Mouse (Mus musculus) liver, embryonic 14.5 days (tissue): ENCODE results near the gene Zfp786. TPM values are rescaled to one million over a fixed set of nuclear protein-coding genes. Genes with fewer than 3 reads are reported as not detected.

Experiments
- ATAC-seq: fragments of 200-750 bp; cut with Nextera tagmentation; 2 replicates; pipeline ENCODE4 v1.8.0; 2017; ENCODE audit warnings: moderate number of reproducible peaks, mild to moderate bottlenecking, moderate library complexity; ENCODE audit not compliant: insufficient read depth
- DNase-seq, 3 experiments: peaks; one replicate each; pipeline ENCODE4 v3.0.0-alpha.2; 2012 to 2013; ENCODE audit warnings: low read depth in 3 of 3, low spot score in 3 of 3
- H3K27ac ChIP-seq: fragments of 300-500 bp; sonication (generic); 2 replicates; pipeline ENCODE4 v1.5.1; 2014; ENCODE audit warnings: moderate library complexity, mild to moderate bottlenecking, control low read depth, inconsistent platforms
- H3K27me3 ChIP-seq: fragments of 300-500 bp; sonication (generic); 2 replicates; pipeline ENCODE4 v1.6.1; 2014; ENCODE audit warnings: mild to moderate bottlenecking, low read length, moderate library complexity; ENCODE audit not compliant: control insufficient read depth, insufficient read depth
- H3K36me3 ChIP-seq: fragments of 300-500 bp; sonication (generic); replicated peaks from 2 replicates; pipeline ENCODE4 v1.6.1; 2014; ENCODE audit warnings: low read depth; ENCODE audit not compliant: control insufficient read depth, insufficient read depth
- H3K4me1 ChIP-seq, 2 experiments: fragments of 200-500 bp in 1 of 2; fragments of 300-500 bp in 1 of 2; sonication (generic) in 1 of 2; replicated peaks; 2 replicates each; pipeline ENCODE4 v1.6.1; 2012 to 2014; ENCODE audit warnings: antibody characterized with exemption in 1 of 2, inconsistent platforms in 1 of 2, low read length in 1 of 2; ENCODE audit not compliant: control insufficient read depth in 2 of 2, insufficient read depth in 2 of 2
- H3K4me2 ChIP-seq: fragments of 300-500 bp; sonication (generic); 2 replicates; pipeline ENCODE4 v1.6.1; 2014; ENCODE audit warnings: low read depth, mild to moderate bottlenecking, control low read depth, moderate library complexity
- H3K4me3 ChIP-seq, 2 experiments: fragments of 200-500 bp in 1 of 2; fragments of 300-500 bp in 1 of 2; sonication (generic) in 1 of 2; 2 replicates each; pipeline ENCODE4 v1.5.1; 2012 to 2014; ENCODE audit warnings: low read depth in 2 of 2, low read length in 2 of 2, mild to moderate bottlenecking in 2 of 2, control low read depth in 1 of 2, inconsistent platforms in 1 of 2, moderate library complexity in 1 of 2; ENCODE audit not compliant: insufficient read depth in 1 of 2
- H3K9ac ChIP-seq: fragments of 300-500 bp; sonication (generic); replicated peaks from 2 replicates; pipeline ENCODE4 v1.6.1; 2014; ENCODE audit warnings: mild to moderate bottlenecking, control low read depth, moderate library complexity
- H3K9me3 ChIP-seq: fragments of 300-500 bp; sonication (generic); 2 replicates; pipeline ENCODE4 v1.6.1; 2016; ENCODE audit warnings: low read length, mixed read lengths; ENCODE audit not compliant: control insufficient read depth
- CTCF ChIP-seq: IDR thresholded peaks from 2 replicates; pipeline ENCODE4 v1.5.1; 2016; ENCODE audit warnings: antibody characterized with exemption, low read depth, control low read depth
- EP300 ChIP-seq: IDR thresholded peaks from 2 replicates; pipeline ENCODE4 v1.6.1; 2016; ENCODE audit warnings: antibody characterized with exemption, low read depth
- WGBS: fragments of 180-500 bp; shearing (Covaris S2); extraction: QIAGEN DNeasy Blood & Tissue Kit; methylation state at CpG from one replicate; pipeline ENCODE4 v1.1.7; 2014; ENCODE audit not compliant: insufficient replicate concordance; 5-methylcytosine and 5-hydroxymethylcytosine counted together
- polyA plus RNA-seq, 2 experiments: library from polyadenylated mRNA; depleted of rRNA in 1 of 2; stranded (reverse) in 1 of 2; unstranded in 1 of 2; fragments of >200 nt; fragmentation: Nextera tagmentation in 1 of 2; extraction: Ambion mirVana in 1 of 2; gene quantifications; 2 replicates each; pipeline versions ENCODE4 v1.2.1 to v1.2.3; 2012 to 2014

Gene Zfp786
- polyA plus RNA-seq (2012; rRNA removed) (0.17 and 0.19 TPM in 2 replicates), polyA plus RNA-seq (2014; fragmentation: Nextera tagmentation; extraction: Ambion mirVana) (0.24 and 0.39 TPM in 2 replicates)

- TF ChIP-seq CTCF = peak; percentile 97
- TF ChIP-seq EP300 = no peak
- Histone ChIP-seq H3K4me2 (peak within 1 kb of the TSS; percentile 79), H3K4me3 (peak within 1 kb of the TSS; percentile 75), H3K9ac (peak within 1 kb of the TSS; percentile 77), H3K36me3 (no peaks in the 10 kb centered on the region), H3K4me1 (peaks cover 2 to 3% of the 10 kb centered on the region in 2 experiments; a peak in 1 of 4 replicates), H3K27ac (no peak within 1 kb of the TSS; the same call in 1 of the 2 replicates), H3K27me3 (no peaks in the 10 kb centered on the region), H3K9me3 (no peaks in the 10 kb centered on the region)
- 2% methylated on average over 64 of the region's 64 CpGs for WGBS
- peak; percentile 85 for ATAC-seq
- DNase-seq = peak; percentile 75 to 81 (median 75)
These were observed at the start of gene Zfp786 for GRCm38 (mm10) chr6:47830104-47831078. Zfp786 (minus strand) TSS chr6:47830867.

GRCm38 (mm10) chr6:47880166-47880565 is 49.5 kb upstream of the Zfp786 start:
- no peak for TF ChIP-seq EP300
- TF ChIP-seq CTCF = no peak
- Histone ChIP-seq H3K27me3 (no peaks in the 10 kb centered on the region), H3K4me3 (no peak overlapping the region), H3K27ac (no peak overlapping the region), H3K9me3 (no peaks in the 10 kb centered on the region), H3K36me3 (peaks cover 10% of the 10 kb centered on the region), H3K4me1 (peaks cover 6 to 14% of the 10 kb centered on the region in 2 experiments), H3K4me2 (no peak overlapping the region), H3K9ac (no peak overlapping the region)
- DNase-seq = no peak
- ATAC-seq = no peak
- WGBS = 89% methylated on average over 10 of the region's 10 CpGs

GRCm38 (mm10) chr6:47879049-47879716 is 48.5 kb upstream of the Zfp786 start:
- ATAC-seq (no peak), DNase-seq (no peak)
- H3K4me1 ChIP-seq = peaks cover 6 to 14% of the 10 kb centered on the region in 2 experiments
- H3K4me3 ChIP-seq = no peak overlapping the region
- peak overlapping the region; percentile 76 for H3K4me2 ChIP-seq
- no peak overlapping the region for H3K9ac ChIP-seq
- H3K36me3 ChIP-seq = peaks cover 10% of the 10 kb centered on the region
- H3K27me3 ChIP-seq = no peaks in the 10 kb centered on the region
- TF ChIP-seq EP300 = no peak
- TF ChIP-seq CTCF = no peak
- no peak overlapping the region for H3K27ac ChIP-seq
- WGBS = 57% methylated on average over 4 of the region's 4 CpGs
- no peaks in the 10 kb centered on the region for H3K9me3 ChIP-seq

GRCm38 (mm10) chr6:47878593-47878992 is 47.9 kb upstream of the Zfp786 start:
- Histone ChIP-seq H3K27me3 (no peaks in the 10 kb centered on the region), H3K36me3 (peaks cover 9% of the 10 kb centered on the region), H3K4me1 (peaks cover 6 to 14% of the 10 kb centered on the region in 2 experiments), H3K9me3 (no peaks in the 10 kb centered on the region), H3K27ac (no peak overlapping the region), H3K9ac (peak overlapping the region; percentile 84), H3K4me3 (peak overlapping the region; percentile 82 to 93), H3K4me2 (peak overlapping the region; percentile 76)
- 54% methylated on average over 3 of the region's 3 CpGs for WGBS
- TF ChIP-seq CTCF (no peak), EP300 (no peak)
- ATAC-seq = no peak
- no peak for DNase-seq
